Mouse (Mus musculus) neural tube, embryonic 11.5 days (tissue): ENCODE results near the gene Fbxw11. TPM values are rescaled to one million over a fixed set of nuclear protein-coding genes. Genes with fewer than 3 reads are reported as not detected.

Source experiments
- ATAC-seq: fragments of 200-750 bp; cut with Nextera tagmentation; 2 replicates; pipeline ENCODE4 v1.8.0; 2017; ENCODE audit warnings: moderate number of reproducible peaks, mild to moderate bottlenecking, moderate TSS enrichment, moderate library complexity; ENCODE audit not compliant: insufficient read depth, low FRiP score, low TSS enrichment
- DNase-seq: peaks from one replicate; pipeline ENCODE4 v3.0.0-alpha.2; 2015; ENCODE audit warnings: low spot score
- H3K27ac ChIP-seq: fragments of 300-500 bp; sonication (generic); 2 replicates; pipeline ENCODE4 v1.5.1; 2014; ENCODE audit warnings: low read depth, mild to moderate bottlenecking, low read length
- H3K27me3 ChIP-seq: fragments of 300-500 bp; sonication (generic); 2 replicates; pipeline ENCODE4 v1.6.1; 2014; ENCODE audit warnings: mild to moderate bottlenecking, low read length, mixed read lengths; ENCODE audit not compliant: control insufficient read depth, insufficient read depth
- H3K36me3 ChIP-seq: fragments of 300-500 bp; sonication (generic); 2 replicates; pipeline ENCODE4 v1.6.1; 2014; ENCODE audit warnings: mild to moderate bottlenecking, low read length, moderate library complexity, mixed read lengths; ENCODE audit not compliant: control insufficient read depth, insufficient read depth
- H3K4me1 ChIP-seq: fragments of 300-500 bp; sonication (generic); 2 replicates; pipeline ENCODE4 v1.6.1; 2014; ENCODE audit warnings: low read length, mixed read lengths; ENCODE audit not compliant: control insufficient read depth, insufficient read depth
- H3K4me2 ChIP-seq: fragments of 300-500 bp; sonication (generic); 2 replicates; pipeline ENCODE4 v1.6.1; 2014; ENCODE audit warnings: low read depth, mild to moderate bottlenecking, moderate library complexity
- H3K4me3 ChIP-seq: fragments of 300-500 bp; sonication (generic); 2 replicates; pipeline ENCODE4 v1.5.1; 2014; ENCODE audit warnings: low read depth, low read length
- H3K9ac ChIP-seq: fragments of 300-500 bp; sonication (generic); 2 replicates; pipeline ENCODE4 v1.6.1; 2014; ENCODE audit warnings: mild to moderate bottlenecking, low read length
- H3K9me3 ChIP-seq: fragments of 300-500 bp; sonication (generic); 2 replicates; pipeline ENCODE4 v1.6.1; 2016; ENCODE audit warnings: low read length; ENCODE audit not compliant: control insufficient read depth
- WGBS: fragments of 180-500 bp; shearing (Covaris S2); extraction: QIAGEN DNeasy Blood & Tissue Kit; methylation state at CpG from one replicate; pipeline ENCODE4 v1.1.7; 2014; 5-methylcytosine and 5-hydroxymethylcytosine counted together
- polyA plus RNA-seq: library from polyadenylated mRNA; unstranded; fragments of >200 nt; fragmentation: Nextera tagmentation; extraction: Ambion mirVana; gene quantifications from 2 replicates; pipeline ENCODE4 v1.2.1, GENCODE M21; 2014

The Fbxw11 gene
- polyA plus RNA-seq, 1 experiment from 2014 or later = 116 TPM

- no peak overlapping the region for H3K4me2 ChIP-seq
- no peak for ATAC-seq
- H3K4me3 ChIP-seq = no peak overlapping the region
- H3K4me1 ChIP-seq = no peaks in the 10 kb centered on the region
- no peaks in the 10 kb centered on the region for H3K36me3 ChIP-seq
- DNase-seq = no peak
- H3K9ac ChIP-seq = no peak overlapping the region
- H3K27ac ChIP-seq = no peak overlapping the region
- no peaks in the 10 kb centered on the region for H3K9me3 ChIP-seq
- WGBS = 86% methylated on average over 2 of the region's 2 CpGs
- H3K27me3 ChIP-seq = no peaks in the 10 kb centered on the region
Measured at GRCm38 (mm10) chr11:32781633-32782404, 139.3 kb downstream of the Fbxw11 start.

- H3K4me1 ChIP-seq = no peaks in the 10 kb centered on the region
- no peak for DNase-seq
- H3K36me3 ChIP-seq = no peaks in the 10 kb centered on the region
- H3K4me3 ChIP-seq = no peak overlapping the region
- no peak overlapping the region for H3K4me2 ChIP-seq
- H3K27me3 ChIP-seq = no peaks in the 10 kb centered on the region
- no peak overlapping the region for H3K27ac ChIP-seq
- no peak overlapping the region for H3K9ac ChIP-seq
- ATAC-seq = no peak
- 76% methylated on average over 3 of the region's 3 CpGs for WGBS
- H3K9me3 ChIP-seq = no peaks in the 10 kb centered on the region
Measured at GRCm38 (mm10) chr11:32782724-32783123, 140.2 kb downstream of the Fbxw11 start.

GRCm38 (mm10) chr11:32785591-32786147, 143.1 kb downstream of the Fbxw11 start:
- Histone ChIP-seq H3K4me2 (no peak overlapping the region), H3K4me3 (no peak overlapping the region), H3K27ac (no peak overlapping the region), H3K36me3 (no peaks in the 10 kb centered on the region), H3K4me1 (no peaks in the 10 kb centered on the region), H3K9ac (no peak overlapping the region), H3K27me3 (no peaks in the 10 kb centered on the region), H3K9me3 (no peaks in the 10 kb centered on the region)
- WGBS = 88% methylated on average over 6 of the region's 6 CpGs
- ATAC-seq (no peak), DNase-seq (no peak)

DNA sequence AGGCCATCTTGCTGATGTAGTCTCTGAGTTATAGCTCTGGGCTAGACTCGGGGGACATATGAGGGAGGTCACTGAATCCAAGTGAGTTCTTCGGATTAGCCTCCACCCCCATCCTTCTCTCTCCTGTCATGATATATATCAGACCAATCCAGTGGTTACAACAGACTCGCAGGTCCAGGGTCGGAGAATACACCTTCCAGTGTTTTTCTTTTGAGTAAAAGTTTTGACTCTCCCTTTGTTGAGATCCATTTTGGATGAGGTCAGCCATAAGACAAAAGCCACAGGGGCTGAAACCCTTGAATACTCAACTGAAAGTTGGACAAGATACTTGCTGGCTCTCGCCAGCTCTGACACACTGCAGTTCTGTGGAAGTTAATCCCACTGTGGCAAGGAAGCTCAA, 143.7 kb downstream of the Fbxw11 start:
- 82% methylated on average over 5 of the region's 5 CpGs for WGBS
- Histone ChIP-seq H3K4me2 (no peak overlapping the region), H3K4me3 (no peak overlapping the region), H3K9ac (no peak overlapping the region), H3K4me1 (no peaks in the 10 kb centered on the region), H3K27ac (no peak overlapping the region), H3K36me3 (no peaks in the 10 kb centered on the region), H3K27me3 (no peaks in the 10 kb centered on the region), H3K9me3 (no peaks in the 10 kb centered on the region)
- ATAC-seq (no peak), DNase-seq (no peak)

DNA sequence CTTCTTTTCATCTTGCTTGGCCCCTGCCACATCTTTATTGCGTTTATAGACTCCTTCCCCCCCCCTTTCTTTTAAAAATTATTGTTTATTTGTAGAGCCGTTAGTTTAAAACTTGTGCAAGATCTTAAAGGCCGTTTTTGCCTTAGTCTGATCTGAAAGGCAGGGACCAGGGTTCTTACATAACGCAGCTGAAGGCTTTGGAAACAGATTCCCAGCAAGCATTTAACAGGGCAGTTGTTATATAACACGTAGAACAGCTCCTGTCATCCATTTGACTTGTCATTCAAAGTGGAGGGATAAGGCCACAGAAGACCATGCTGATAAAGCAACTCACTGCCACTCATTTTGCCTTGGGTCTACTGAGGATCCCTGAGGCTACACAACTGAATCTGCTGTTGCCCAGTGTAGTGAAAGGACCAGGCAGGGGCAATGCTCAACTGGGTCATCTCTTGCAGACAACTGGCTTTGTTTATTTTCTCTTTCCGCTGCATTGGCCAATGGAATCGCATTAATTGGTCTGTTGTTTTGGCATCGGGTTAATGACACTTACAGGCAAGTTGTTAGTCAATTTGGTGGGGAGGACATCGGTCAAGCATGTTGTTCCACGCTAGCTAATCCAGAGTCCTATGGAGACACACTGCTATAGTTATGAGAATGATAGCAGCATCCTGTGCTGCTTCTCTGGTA, 152.4 kb downstream of the Fbxw11 start:
- Histone ChIP-seq H3K27ac (no peak overlapping the region), H3K36me3 (no peaks in the 10 kb centered on the region), H3K4me2 (no peak overlapping the region), H3K4me1 (no peaks in the 10 kb centered on the region), H3K27me3 (no peaks in the 10 kb centered on the region), H3K4me3 (no peak overlapping the region), H3K9ac (no peak overlapping the region), H3K9me3 (no peaks in the 10 kb centered on the region)
- DNase-seq = no peak
- ATAC-seq = no peak
- WGBS = 60% methylated on average over 10 of the region's 10 CpGs

Other genes with a start within 250 kb of the Fbxw11 start
- gene Ubtd2, start 187.4 kb upstream of the Fbxw11 start, polyA plus RNA-seq = 61.4 and 72.6 TPM in 2 replicates
- gene Efcab9, start 110.6 kb upstream of the Fbxw11 start, polyA plus RNA-seq = 0.41 TPM in 1 of 2 replicates, not detected in the other
- gene Stk10, start 109.4 kb upstream of the Fbxw11 start, polyA plus RNA-seq = 2.1 and 2.4 TPM in 2 replicates
- gene Smim23, start 181.9 kb downstream of the Fbxw11 start, polyA plus RNA-seq = not detected in 2 replicates